Mouse (Mus musculus) C2C12 (cell line): Measurements from ENCODE around the gene Tssk4.

ENCODE experiments used
- CEBPB ChIP-seq: IDR thresholded peaks from one replicate; pipeline ENCODE4 v1.6.1; 2011; ENCODE audit warnings: low read depth, mild to moderate bottlenecking, control low read depth, moderate library complexity
- CTCF ChIP-seq: IDR thresholded peaks from one replicate; pipeline ENCODE4 v1.5.1; 2011; ENCODE audit not compliant: control insufficient read depth, insufficient read depth, insufficient read length
- FOSL1 ChIP-seq: IDR thresholded peaks from one replicate; pipeline ENCODE4 v1.8.0; 2011; ENCODE audit warnings: mild to moderate bottlenecking, low read length; ENCODE audit not compliant: poor library complexity, insufficient read depth, severe bottlenecking
- MYOD1 ChIP-seq: IDR thresholded peaks from one replicate; pipeline ENCODE4 v1.6.1; 2011; ENCODE audit warnings: low read depth; ENCODE audit not compliant: control insufficient read depth, insufficient read length

DNA sequence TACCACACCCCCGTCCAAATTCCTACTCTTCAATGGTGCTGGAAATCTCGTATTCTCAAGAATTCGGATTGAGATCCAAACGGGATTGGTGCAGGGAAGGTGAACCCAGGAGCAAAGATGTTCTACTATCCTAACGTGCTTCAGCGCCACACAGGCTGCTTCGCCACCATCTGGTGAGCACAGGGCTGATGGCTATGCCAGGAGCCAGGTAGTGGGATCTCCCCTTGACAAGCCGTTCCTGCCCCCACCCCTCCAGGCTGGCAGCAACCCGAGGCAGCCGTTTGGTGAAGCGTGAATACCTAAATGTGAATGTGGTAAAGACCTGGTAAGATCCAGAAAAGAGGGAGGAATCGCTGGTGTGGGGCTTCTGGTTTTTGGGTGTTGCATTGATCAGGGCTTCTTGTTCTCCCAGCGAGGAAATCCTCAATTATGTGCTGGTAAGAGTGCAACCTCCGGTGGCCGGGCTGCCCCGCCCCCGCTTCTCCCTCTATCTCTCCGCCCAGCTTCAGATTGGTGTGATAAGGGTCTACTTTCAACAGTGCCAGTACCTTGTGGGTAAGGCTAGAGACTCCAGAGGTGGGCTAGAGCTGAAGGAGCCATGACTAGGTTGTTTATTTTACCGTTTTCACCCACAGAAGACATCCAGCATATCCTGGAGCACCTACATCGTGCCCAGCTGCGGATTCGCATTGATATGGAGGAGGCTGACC lies 31.3 kb upstream of the Tssk4 start:
- no peak for TF ChIP-seq CTCF
- TF ChIP-seq FOSL1 = no peak
- no peak for TF ChIP-seq MYOD1
- no peak for TF ChIP-seq CEBPB
